Mouse (Mus musculus): ENCODE data around the gene Olfr455. TPM values are rescaled to one million over a fixed set of nuclear protein-coding genes. Genes with fewer than 3 reads are reported as not detected.

Gene Olfr455
- polyA plus RNA-seq, 1 experiment, result not detected

DNA sequence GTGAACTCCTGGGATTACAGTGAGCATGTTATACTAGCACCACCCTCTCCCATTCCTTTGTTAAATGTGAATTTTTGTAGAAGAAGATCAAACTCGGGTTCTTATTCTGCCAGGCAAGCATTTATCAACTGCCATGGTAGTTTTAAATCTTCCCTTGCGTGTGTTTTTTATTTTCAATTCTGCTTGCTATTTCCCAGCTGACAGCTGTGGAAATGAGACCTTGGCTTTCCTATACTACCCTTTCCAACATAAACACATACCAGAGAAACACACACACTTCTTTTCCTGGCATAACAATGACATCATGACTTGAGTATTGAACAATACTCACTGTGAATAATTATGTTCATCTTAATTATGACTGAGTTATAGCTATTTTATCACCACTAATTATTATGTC, 14.9 kb upstream of the Olfr455 start:
- 60% methylated on average over 2 of the region's 2 CpGs for WGBS

DNA sequence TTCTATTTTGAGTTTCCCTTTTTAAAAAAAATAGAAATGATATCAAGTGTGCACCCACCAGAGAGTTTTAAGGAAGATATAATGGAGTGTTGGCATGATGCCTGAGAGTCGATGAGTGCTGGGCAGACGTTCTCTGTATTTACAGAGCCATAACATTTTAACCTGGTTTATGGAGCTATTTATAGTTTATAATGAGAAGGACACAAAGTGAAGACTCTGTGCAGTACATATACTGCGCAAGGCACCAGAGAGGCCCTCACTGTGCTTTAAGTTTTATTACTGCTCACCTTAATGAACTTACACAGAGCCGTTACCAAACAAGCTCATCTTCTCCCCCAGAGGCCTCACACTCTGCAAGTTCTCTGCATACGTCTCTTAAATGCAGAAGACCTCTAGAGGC, 13.5 kb upstream of the Olfr455 start:
- H3K4me1 ChIP-seq (ENCODE audit: control insufficient read depth, insufficient read depth, low read length), result no peaks in the 10 kb centered on the region
- TF ChIP-seq POLR2A (IDR thresholded peaks at IDR 0.05; ENCODE audit: insufficient read depth, low read depth, low read length), result no peak
- no peak for TF ChIP-seq CTCF (IDR thresholded peaks at IDR 0.05; ENCODE audit: insufficient read depth, low read depth, low read length)
- WGBS, result 78% methylated on average over 5 of the region's 5 CpGs
- H3K27ac ChIP-seq (ENCODE audit: insufficient read depth, low read depth, low read length), result no peak overlapping the region
- H3K4me3 ChIP-seq (ENCODE audit: insufficient read depth, low read depth, low read length), result no peak overlapping the region

More for the DNA sequence above, 14.9 kb upstream of the Olfr455 start:
- no peak overlapping the region for H3K27ac ChIP-seq (ENCODE audit: insufficient read depth, low read depth, low read length)
- TF ChIP-seq CTCF (IDR thresholded peaks at IDR 0.05; ENCODE audit: insufficient read depth, low read depth, low read length) (no peak), POLR2A (IDR thresholded peaks at IDR 0.05; ENCODE audit: insufficient read depth, low read depth, low read length) (no peak)
- no peaks in the 10 kb centered on the region for H3K4me1 ChIP-seq (ENCODE audit: control insufficient read depth, insufficient read depth, low read length)
- no peak overlapping the region for H3K4me3 ChIP-seq (ENCODE audit: insufficient read depth, low read depth, low read length)

DNA sequence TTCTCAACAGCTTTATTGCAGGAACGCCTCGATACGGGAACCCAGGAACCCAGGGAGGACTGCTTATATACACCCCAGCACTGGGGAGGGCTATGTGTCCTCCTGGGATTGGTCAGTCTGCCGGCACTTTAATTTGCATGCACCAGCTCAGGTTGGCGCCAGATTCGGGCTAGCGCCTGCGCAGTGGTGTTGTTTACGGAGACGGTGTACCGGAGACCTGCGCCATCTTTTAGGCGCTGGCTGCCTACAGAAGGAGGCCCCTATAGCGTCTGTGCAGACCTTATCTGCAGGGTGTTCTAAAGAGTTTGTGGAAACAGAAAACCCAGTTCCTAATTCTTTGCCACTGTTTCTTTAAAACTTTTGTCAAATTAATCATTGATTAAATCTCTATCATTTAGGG, 11.3 kb upstream of the Olfr455 start:
- H3K4me1 ChIP-seq (ENCODE audit: control insufficient read depth, insufficient read depth, low read length), result no peaks in the 10 kb centered on the region
- H3K4me3 ChIP-seq (ENCODE audit: insufficient read depth, low read depth, low read length), result no peak overlapping the region
- no peak overlapping the region for H3K27ac ChIP-seq (ENCODE audit: insufficient read depth, low read depth, low read length)
- TF ChIP-seq CTCF (IDR thresholded peaks at IDR 0.05; ENCODE audit: insufficient read depth, low read depth, low read length) (no peak), POLR2A (IDR thresholded peaks at IDR 0.05; ENCODE audit: insufficient read depth, low read depth, low read length) (no peak)
- WGBS, result over 99% methylated on average over 14 of the region's 14 CpGs

DNA sequence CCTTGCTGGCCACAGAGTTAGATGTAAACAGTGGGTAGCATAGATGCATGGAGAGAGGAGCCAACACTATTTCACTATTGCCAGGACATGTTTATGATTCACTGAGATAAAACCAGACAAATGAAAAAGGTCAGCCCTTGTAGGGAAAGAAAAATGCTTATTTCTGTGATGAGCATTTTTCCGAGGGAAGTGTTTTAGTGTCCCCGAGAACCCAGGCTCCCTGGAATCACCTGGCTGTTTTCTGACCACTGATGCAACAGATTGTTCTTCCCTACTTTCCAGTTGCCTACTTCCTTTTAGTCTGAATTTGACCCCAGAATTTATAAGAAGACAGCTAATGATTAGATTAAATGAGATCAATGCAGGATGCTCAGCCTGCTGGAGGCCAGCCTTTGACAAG, 1.2 kb downstream of the Olfr455 start:
- no peak overlapping the region for H3K27ac ChIP-seq (ENCODE audit: insufficient read depth, low read depth, low read length)

DNA sequence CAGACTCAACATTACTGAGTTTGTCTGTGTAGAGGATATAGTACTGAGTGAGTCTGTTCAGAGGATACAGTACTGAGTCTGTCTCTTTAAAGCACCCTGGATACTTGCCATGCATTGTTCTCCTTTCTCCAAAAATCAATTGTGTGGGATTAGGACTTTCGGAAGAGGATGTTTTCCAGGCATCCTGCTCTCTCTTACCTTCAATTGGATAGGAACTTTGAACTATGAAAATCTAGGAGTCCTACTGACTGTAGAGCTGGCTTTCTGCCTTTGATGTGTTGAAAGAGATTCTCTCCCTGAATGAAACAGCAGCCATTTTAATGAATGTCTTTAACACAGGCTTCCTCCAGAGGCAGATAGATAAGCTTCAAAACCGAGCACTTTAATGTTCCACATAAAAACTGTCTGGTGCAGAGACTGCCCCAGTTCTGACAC, 1.9 kb downstream of the Olfr455 start:
- WGBS, result 59% methylated on average over 2 of the region's 2 CpGs
- no peaks in the 10 kb centered on the region for H3K4me1 ChIP-seq (ENCODE audit: control insufficient read depth, insufficient read depth, low read length)
- H3K4me3 ChIP-seq (ENCODE audit: insufficient read depth, low read depth, low read length), result no peak overlapping the region
- no peak for TF ChIP-seq CTCF (IDR thresholded peaks at IDR 0.05; ENCODE audit: insufficient read depth, low read depth, low read length)
- no peak for TF ChIP-seq POLR2A (IDR thresholded peaks at IDR 0.05; ENCODE audit: insufficient read depth, low read depth, low read length)
- H3K27ac ChIP-seq (ENCODE audit: insufficient read depth, low read depth, low read length), result no peak overlapping the region

More for the DNA sequence above, 1.2 kb downstream of the Olfr455 start:
- Histone ChIP-seq H3K4me3 (ENCODE audit: insufficient read depth, low read depth, low read length) (no peak overlapping the region), H3K4me1 (ENCODE audit: control insufficient read depth, insufficient read depth, low read length) (no peaks in the 10 kb centered on the region)
- TF ChIP-seq POLR2A (IDR thresholded peaks at IDR 0.05; ENCODE audit: insufficient read depth, low read depth, low read length), result no peak
- no peak for TF ChIP-seq CTCF (IDR thresholded peaks at IDR 0.05; ENCODE audit: insufficient read depth, low read depth, low read length)
- WGBS, result 98% methylated on average over 2 of the region's 2 CpGs

DNA sequence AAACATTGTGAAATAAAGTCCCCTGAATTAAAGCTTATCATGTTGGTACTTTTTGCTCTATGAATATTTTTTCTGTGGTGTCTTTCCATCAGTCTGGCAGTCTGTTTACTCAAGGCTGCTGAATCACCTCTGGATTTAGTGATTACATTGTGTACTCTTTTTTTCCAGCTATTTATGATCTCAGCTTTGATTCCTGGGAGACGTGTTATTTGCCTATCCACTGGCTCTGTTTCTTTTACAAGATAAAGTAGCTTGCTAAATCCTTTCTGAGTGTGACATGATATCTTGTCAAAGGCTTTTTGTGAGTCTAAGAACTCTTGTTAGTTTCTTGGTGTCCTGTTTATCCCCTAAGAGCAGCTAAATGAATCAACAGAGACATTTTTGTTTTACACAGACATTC, 2.5 kb downstream of the Olfr455 start:
- no peak overlapping the region for H3K27ac ChIP-seq (ENCODE audit: insufficient read depth, low read depth, low read length)
- H3K4me1 ChIP-seq (ENCODE audit: control insufficient read depth, insufficient read depth, low read length), result no peaks in the 10 kb centered on the region
- H3K4me3 ChIP-seq (ENCODE audit: insufficient read depth, low read depth, low read length), result no peak overlapping the region
- TF ChIP-seq CTCF (IDR thresholded peaks at IDR 0.05; ENCODE audit: insufficient read depth, low read depth, low read length) (no peak), POLR2A (IDR thresholded peaks at IDR 0.05; ENCODE audit: insufficient read depth, low read depth, low read length) (no peak)
- WGBS, result 64% methylated on average over 1 of the region's 1 CpGs

DNA sequence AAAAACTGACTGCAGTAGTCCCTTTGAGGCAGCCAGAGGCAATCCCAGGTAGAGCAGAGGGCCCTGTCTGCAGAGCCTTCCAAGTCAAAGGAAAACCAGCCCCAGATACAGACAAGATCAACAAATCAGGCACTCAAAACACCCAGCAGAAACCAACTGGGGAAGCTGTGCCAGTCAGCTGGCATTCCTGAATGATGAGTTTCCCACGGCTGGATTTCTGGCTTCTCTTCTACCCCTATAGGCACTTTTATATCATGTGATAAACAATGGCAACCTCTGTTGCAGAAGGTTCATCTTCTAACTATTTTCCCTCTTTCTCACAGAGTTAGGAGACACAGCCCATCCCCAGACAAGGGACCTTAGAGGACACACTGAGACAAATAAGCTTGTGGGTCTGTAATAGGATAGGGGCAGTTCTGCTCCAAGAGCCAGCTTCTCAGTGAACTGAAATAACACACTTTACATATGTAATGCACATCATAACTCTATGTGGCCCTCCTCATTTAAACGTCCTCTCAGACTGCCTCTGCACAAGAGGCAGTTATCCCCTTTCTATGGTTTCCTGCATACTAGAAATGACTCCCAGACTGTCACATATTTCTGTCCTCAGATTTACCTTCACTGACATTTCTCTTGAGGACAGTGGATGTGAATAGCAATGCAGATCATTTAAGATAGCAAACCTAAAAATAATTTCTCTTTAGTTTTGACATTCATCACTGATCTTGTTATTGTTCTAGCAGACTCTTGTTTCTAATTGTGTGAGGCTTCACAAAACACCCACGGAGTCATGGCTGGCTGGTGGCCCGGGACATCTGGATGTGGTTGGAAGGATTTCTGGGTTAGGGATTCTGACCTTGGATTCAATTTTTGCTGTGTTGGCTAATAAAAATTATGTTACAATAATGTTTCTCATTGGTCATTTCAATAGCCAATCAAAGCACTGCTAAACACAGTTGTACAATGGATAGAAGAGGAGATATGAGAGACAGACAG, 5.1 kb downstream of the Olfr455 start:
- WGBS, result 50% methylated on average over 4 of the region's 4 CpGs
- peaks cover 5% of the 10 kb centered on the region; the same call in 1 of the 2 replicates for H3K4me1 ChIP-seq (ENCODE audit: control insufficient read depth, insufficient read depth, low read length)
- H3K4me3 ChIP-seq (ENCODE audit: insufficient read depth, low read depth, low read length), result no peak overlapping the region
- no peak overlapping the region for H3K27ac ChIP-seq (ENCODE audit: insufficient read depth, low read depth, low read length)
- TF ChIP-seq CTCF (IDR thresholded peaks at IDR 0.05; ENCODE audit: insufficient read depth, low read depth, low read length), result no peak
- no peak for TF ChIP-seq POLR2A (IDR thresholded peaks at IDR 0.05; ENCODE audit: insufficient read depth, low read depth, low read length)

DNA sequence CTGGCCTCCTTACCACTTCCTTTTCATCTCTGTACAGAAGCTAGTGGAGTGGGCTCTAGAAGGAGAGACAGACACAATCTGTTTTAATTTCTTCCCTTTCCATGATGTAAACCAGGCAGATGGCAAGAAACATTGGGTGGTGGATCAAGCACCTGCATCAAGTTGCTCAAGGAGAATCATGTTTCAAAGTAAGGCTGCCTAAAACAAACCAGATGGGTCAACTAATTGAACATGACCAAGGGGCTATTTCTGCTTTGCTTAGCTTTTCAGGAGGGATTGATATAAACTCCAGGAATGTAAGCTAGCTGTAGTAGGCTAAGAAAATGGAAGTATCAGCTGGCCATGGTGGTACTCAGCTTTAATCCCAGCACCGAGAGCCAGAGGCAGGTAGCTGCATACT, 6.7 kb downstream of the Olfr455 start:
- no peak for TF ChIP-seq POLR2A (IDR thresholded peaks at IDR 0.05; ENCODE audit: insufficient read depth, low read depth, low read length)
- TF ChIP-seq CTCF (IDR thresholded peaks at IDR 0.05; ENCODE audit: insufficient read depth, low read depth, low read length), result no peak
- WGBS, result 96% methylated on average over 1 of the region's 1 CpGs
- H3K4me1 ChIP-seq (ENCODE audit: control insufficient read depth, insufficient read depth, low read length), result peaks cover 5% of the 10 kb centered on the region; the same call in 1 of the 2 replicates
- no peak overlapping the region for H3K27ac ChIP-seq (ENCODE audit: insufficient read depth, low read depth, low read length)
- no peak overlapping the region for H3K4me3 ChIP-seq (ENCODE audit: insufficient read depth, low read depth, low read length)

DNA sequence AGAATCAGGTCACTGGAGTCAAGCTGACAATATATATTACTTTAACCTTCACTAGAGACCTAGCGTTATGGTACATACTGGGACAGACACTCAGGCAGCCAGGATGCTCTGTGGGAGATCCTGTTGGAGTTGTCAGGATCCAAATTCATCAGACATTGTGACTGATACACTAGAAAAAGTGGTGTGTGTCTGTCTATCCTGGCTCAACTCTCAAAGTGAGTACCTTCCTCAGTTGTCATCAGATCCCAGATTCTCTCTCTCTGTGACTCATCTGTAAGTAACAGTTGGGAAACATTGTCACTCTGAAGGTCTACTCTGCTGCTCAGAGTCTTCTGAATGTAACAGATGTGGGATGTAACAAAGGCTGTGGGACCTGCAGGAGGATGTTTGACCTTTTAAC, 7.7 kb downstream of the Olfr455 start:
- Histone ChIP-seq H3K27ac (ENCODE audit: insufficient read depth, low read depth, low read length) (no peak overlapping the region), H3K4me3 (ENCODE audit: insufficient read depth, low read depth, low read length) (no peak overlapping the region), H3K4me1 (ENCODE audit: control insufficient read depth, insufficient read depth, low read length) (peaks cover 5% of the 10 kb centered on the region; the same call in 1 of the 2 replicates)
- TF ChIP-seq POLR2A (IDR thresholded peaks at IDR 0.05; ENCODE audit: insufficient read depth, low read depth, low read length) (no peak), CTCF (IDR thresholded peaks at IDR 0.05; ENCODE audit: insufficient read depth, low read depth, low read length) (no peak)
- 86% methylated on average over 1 of the region's 1 CpGs for WGBS
